Mouse (Mus musculus) limb, embryonic 11.5 days (tissue): ENCODE measurements around the gene Pttg1ip. TPM values are rescaled to one million over a fixed set of nuclear protein-coding genes. Genes with fewer than 3 reads are reported as not detected.

Experiments
- ATAC-seq: fragments of 200-750 bp; cut with Nextera tagmentation; 2 replicates; pipeline ENCODE4 v1.8.0; 2017; ENCODE audit warnings: low read depth; ENCODE audit not compliant: insufficient number of reproducible peaks, low FRiP score, low TSS enrichment
- DNase-seq: peaks from one replicate; pipeline ENCODE4 v3.0.0-alpha.2; 2015; ENCODE audit warnings: low spot score
- H3K27ac ChIP-seq: fragments of 300-500 bp; sonication (generic); replicated peaks from 2 replicates; pipeline ENCODE4 v1.5.1; 2014; ENCODE audit warnings: low read depth, mild to moderate bottlenecking, low read length
- H3K27me3 ChIP-seq: fragments of 300-500 bp; sonication (generic); 2 replicates; pipeline ENCODE4 v1.6.1; 2014; ENCODE audit warnings: mild to moderate bottlenecking, low read length, mixed read lengths; ENCODE audit not compliant: control insufficient read depth, insufficient read depth
- H3K36me3 ChIP-seq: fragments of 300-500 bp; sonication (generic); 2 replicates; pipeline ENCODE4 v1.6.1; 2014; ENCODE audit warnings: mild to moderate bottlenecking, low read length, moderate library complexity, mixed read lengths; ENCODE audit not compliant: control insufficient read depth, insufficient read depth
- H3K4me1 ChIP-seq: fragments of 300-500 bp; sonication (generic); 2 replicates; pipeline ENCODE4 v1.6.1; 2014; ENCODE audit warnings: low read length, mixed read lengths; ENCODE audit not compliant: control insufficient read depth, insufficient read depth
- H3K4me2 ChIP-seq: fragments of 300-500 bp; sonication (generic); 2 replicates; pipeline ENCODE4 v1.6.1; 2014; ENCODE audit warnings: low read depth, mild to moderate bottlenecking, moderate library complexity; ENCODE audit not compliant: severe bottlenecking
- H3K4me3 ChIP-seq: fragments of 300-500 bp; sonication (generic); 2 replicates; pipeline ENCODE4 v1.5.1; 2014; ENCODE audit warnings: low read depth, low read length
- H3K9ac ChIP-seq: fragments of 300-500 bp; sonication (generic); 2 replicates; pipeline ENCODE4 v1.6.1; 2014; ENCODE audit warnings: mild to moderate bottlenecking, low read length
- H3K9me3 ChIP-seq: fragments of 300-500 bp; sonication (generic); 2 replicates; pipeline ENCODE4 v1.6.1; 2016; ENCODE audit warnings: low read length; ENCODE audit not compliant: control insufficient read depth
- WGBS: fragments of 180-500 bp; shearing (Covaris S2); extraction: QIAGEN DNeasy Blood & Tissue Kit; methylation state at CpG from one replicate; pipeline ENCODE4 v1.1.7; 2014; 5-methylcytosine and 5-hydroxymethylcytosine counted together
- microRNA counts: library from miRNA; unstranded; fragments of <30 nt; microRNA quantifications from one replicate; lab custom pipeline; 2016
- microRNA-seq: library from miRNA; unstranded; fragments of <30 nt; microRNA quantifications from one replicate; pipeline ENCODE4, GENCODE M21; 2016
- polyA plus RNA-seq: library from polyadenylated mRNA; unstranded; fragments of >200 nt; fragmentation: Nextera tagmentation; extraction: Ambion mirVana; gene quantifications from 2 replicates; pipeline ENCODE4 v1.2.1, GENCODE M21; 2014

The Pttg1ip gene
- polyA plus RNA-seq, 1 experiment from 2014 or later, result 84.6 TPM

DNA sequence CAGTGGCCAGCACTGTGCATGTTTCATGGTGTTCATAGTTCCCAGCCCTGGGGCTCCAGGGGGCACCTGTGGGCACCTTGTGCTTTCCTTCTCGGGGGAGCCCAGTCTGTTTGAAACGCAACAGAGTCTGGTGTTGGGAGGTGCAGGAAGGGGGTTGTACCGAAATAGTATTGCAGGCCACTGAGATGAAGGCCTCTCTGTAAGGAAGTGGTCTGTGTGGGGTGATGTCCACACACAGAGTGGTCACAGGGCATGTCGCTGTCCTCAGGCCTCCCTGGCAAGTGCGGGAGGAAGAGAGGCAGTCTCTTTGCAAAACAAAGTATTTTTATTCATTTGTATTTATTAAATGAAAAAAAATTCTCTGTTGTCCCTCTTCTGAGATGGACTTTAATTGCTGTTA is 64.1 kb downstream of the Pttg1ip start:
- H3K36me3 ChIP-seq, result peaks cover 26% of the 10 kb centered on the region
- H3K9me3 ChIP-seq, result no peaks in the 10 kb centered on the region
- H3K4me2 ChIP-seq, result no peak overlapping the region
- 91% methylated on average over 5 of the region's 5 CpGs for WGBS
- H3K9ac ChIP-seq, result no peak overlapping the region
- DNase-seq, result no peak
- no peaks in the 10 kb centered on the region for H3K27me3 ChIP-seq
- ATAC-seq, result no peak
- no peak overlapping the region for H3K27ac ChIP-seq
- H3K4me1 ChIP-seq, result no peaks in the 10 kb centered on the region
- H3K4me3 ChIP-seq, result no peak overlapping the region

DNA sequence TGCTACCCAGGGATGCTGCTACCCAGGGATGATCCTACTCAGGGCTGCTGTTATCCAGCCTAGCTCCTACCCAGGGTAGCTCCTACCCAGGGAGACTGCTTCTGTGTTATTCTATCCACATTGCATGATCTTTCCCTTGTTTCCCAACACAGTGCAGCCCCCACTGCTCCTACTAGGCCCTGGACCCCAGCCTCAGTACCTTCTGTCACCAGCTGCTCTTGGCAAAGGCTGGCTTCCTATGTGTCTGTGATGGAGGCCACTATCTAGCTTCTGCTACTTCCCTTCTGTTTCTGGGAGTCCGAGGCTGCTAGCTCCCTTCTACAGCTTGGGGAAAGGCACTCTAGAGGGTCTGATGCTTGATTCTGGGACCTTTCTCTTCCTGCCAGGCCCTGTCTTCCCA is 65.9 kb downstream of the Pttg1ip start:
- H3K4me1 ChIP-seq, result no peaks in the 10 kb centered on the region
- no peak overlapping the region for H3K9ac ChIP-seq
- 71% methylated on average over 1 of the region's 1 CpGs for WGBS

DNA sequence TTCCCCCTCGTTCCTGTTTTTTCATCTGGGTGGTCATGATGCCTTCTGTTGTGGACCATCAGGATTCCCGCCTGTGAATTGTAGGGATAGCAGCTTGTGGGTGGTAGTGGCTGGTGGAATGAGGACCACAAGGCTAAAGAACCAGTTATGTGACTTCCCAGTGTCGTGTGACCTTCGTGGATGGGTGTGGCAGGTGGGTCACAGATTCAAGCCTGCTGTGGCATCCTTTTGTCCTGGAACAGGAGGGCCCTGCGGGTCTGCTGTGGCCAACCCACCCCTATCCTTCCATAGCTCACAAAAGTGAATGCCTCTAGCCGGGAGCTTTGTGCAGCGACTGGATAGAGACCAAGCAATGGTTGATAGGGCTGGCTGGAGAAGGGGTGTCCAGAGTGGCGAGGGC is 66.4 kb downstream of the Pttg1ip start:
- ATAC-seq, result no peak
- no peak overlapping the region for H3K9ac ChIP-seq
- no peaks in the 10 kb centered on the region for H3K27me3 ChIP-seq
- no peak overlapping the region for H3K27ac ChIP-seq
- no peak overlapping the region for H3K4me2 ChIP-seq
- H3K4me1 ChIP-seq, result no peaks in the 10 kb centered on the region
- H3K36me3 ChIP-seq, result peaks cover 18% of the 10 kb centered on the region
- no peak overlapping the region for H3K4me3 ChIP-seq
- DNase-seq, result no peak
- WGBS, result 81% methylated on average over 8 of the region's 8 CpGs
- no peaks in the 10 kb centered on the region for H3K9me3 ChIP-seq

More for the DNA sequence above, 65.9 kb downstream of the Pttg1ip start:
- no peak overlapping the region for H3K27ac ChIP-seq
- H3K4me2 ChIP-seq, result no peak overlapping the region
- H3K4me3 ChIP-seq, result no peak overlapping the region
- DNase-seq, result no peak
- peaks cover 18% of the 10 kb centered on the region for H3K36me3 ChIP-seq
- no peaks in the 10 kb centered on the region for H3K9me3 ChIP-seq
- no peak for ATAC-seq
- H3K27me3 ChIP-seq, result no peaks in the 10 kb centered on the region

MicroRNAs within 50 kb of the gene (microRNA counts, 519-probe panel; counts per million panel counts)
- microRNA mmu-miR-1930 (lab: Ali Mortazavi, UCI), result not detected

Small RNA genes within 50 kb of the gene (microRNA-seq; reads per million reads assigned to microRNA genes)
- gene Mir1930, result 34.5 reads per million, percentile 36 among the genes with 10 or more reads in this experiment

Other genes with a start within 250 kb of the Pttg1ip start
- 4.0 and 4.9 TPM in 2 replicates for gene Adarb1, start 163.4 kb upstream of the Pttg1ip start, polyA plus RNA-seq
- 43.4 and 43.8 TPM in 2 replicates for gene Fam207a, start 65.9 kb upstream of the Pttg1ip start, polyA plus RNA-seq
- gene Itgb2, start 51.5 kb upstream of the Pttg1ip start, polyA plus RNA-seq, result 0.64 and 0.68 TPM in 2 replicates
- gene Sumo3, start 24.4 kb downstream of the Pttg1ip start, polyA plus RNA-seq, result 340 and 351 TPM in 2 replicates
- gene Gm49325, start 24.5 kb downstream of the Pttg1ip start, polyA plus RNA-seq, result 2.3 TPM in 1 of 2 replicates, not detected in the other
- gene Ube2g2, start 40.6 kb downstream of the Pttg1ip start, polyA plus RNA-seq, result 52.3 and 52.6 TPM in 2 replicates
- gene Tspear, start 104.8 kb downstream of the Pttg1ip start, polyA plus RNA-seq, result 0.45 and 0.84 TPM in 2 replicates
- gene Gm19402, start 109.0 kb downstream of the Pttg1ip start, polyA plus RNA-seq, result not detected in 2 replicates
- not detected in 2 replicates for gene Gm9508, start 115.5 kb downstream of the Pttg1ip start, polyA plus RNA-seq
- not detected in 2 replicates for gene Gm10272, start 124.9 kb downstream of the Pttg1ip start, polyA plus RNA-seq
- gene Gm10024, start 129.7 kb downstream of the Pttg1ip start, polyA plus RNA-seq, result not detected in 2 replicates
- not detected in 2 replicates for gene Gm10142, start 134.1 kb downstream of the Pttg1ip start, polyA plus RNA-seq
- not detected in 2 replicates for gene Krtap12-1, start 138.9 kb downstream of the Pttg1ip start, polyA plus RNA-seq
- gene Gm10100, start 144.8 kb downstream of the Pttg1ip start, polyA plus RNA-seq, result not detected in 2 replicates
- gene Gm18596, start 160.9 kb downstream of the Pttg1ip start, polyA plus RNA-seq, result not detected in 2 replicates
- not detected in 2 replicates for gene Gm9736, start 169.6 kb downstream of the Pttg1ip start, polyA plus RNA-seq
- not detected in 2 replicates for gene Gm3233, start 178.0 kb downstream of the Pttg1ip start, polyA plus RNA-seq
- not detected in 2 replicates for gene Gm3238, start 189.6 kb downstream of the Pttg1ip start, polyA plus RNA-seq
- gene Gm7138, start 195.2 kb downstream of the Pttg1ip start, polyA plus RNA-seq, result not detected in 2 replicates
- gene Gm3250, start 200.8 kb downstream of the Pttg1ip start, polyA plus RNA-seq, result not detected in 2 replicates
- gene Gm7137, start 206.5 kb downstream of the Pttg1ip start, polyA plus RNA-seq, result not detected in 2 replicates
- gene Gm9639, start 213.4 kb downstream of the Pttg1ip start, polyA plus RNA-seq, result not detected in 2 replicates
- not detected in 2 replicates for gene Gm19668, start 217.4 kb downstream of the Pttg1ip start, polyA plus RNA-seq
- not detected in 2 replicates for gene Gm9507, start 230.1 kb downstream of the Pttg1ip start, polyA plus RNA-seq
- not detected in 2 replicates for gene Gm2696, start 233.0 kb downstream of the Pttg1ip start, polyA plus RNA-seq
- not detected in 2 replicates for gene Krtap10-4, start 245.4 kb downstream of the Pttg1ip start, polyA plus RNA-seq